Mouse (Mus musculus) neural tube, embryonic 15.5 days (tissue): ENCODE data around the gene Ascl3. TPM values are rescaled to one million over a fixed set of nuclear protein-coding genes. Genes with fewer than 3 reads are reported as not detected.

Experiments
- ATAC-seq: fragments of 200-750 bp; cut with Nextera tagmentation; 2 replicates; pipeline ENCODE4 v1.8.0; 2017; ENCODE audit warnings: mild to moderate bottlenecking, moderate TSS enrichment, moderate library complexity; ENCODE audit not compliant: low FRiP score
- H3K27ac ChIP-seq: fragments of 300-500 bp; sonication (generic); replicated peaks from 2 replicates; pipeline ENCODE4 v1.5.1; 2015; ENCODE audit warnings: mild to moderate bottlenecking, inconsistent platforms
- H3K27me3 ChIP-seq: fragments of 300-500 bp; sonication (generic); replicated peaks from 2 replicates; pipeline ENCODE4 v1.6.1; 2015; ENCODE audit warnings: inconsistent platforms
- H3K36me3 ChIP-seq: fragments of 300-500 bp; sonication (generic); 2 replicates; pipeline ENCODE4 v1.6.1; 2015; ENCODE audit warnings: inconsistent platforms
- H3K4me1 ChIP-seq: fragments of 300-500 bp; sonication (generic); 2 replicates; pipeline ENCODE4 v1.6.1; 2015; ENCODE audit warnings: inconsistent platforms
- H3K4me2 ChIP-seq: fragments of 300-500 bp; sonication (generic); 2 replicates; pipeline ENCODE4 v1.6.1; 2015; ENCODE audit warnings: inconsistent platforms, mild to moderate bottlenecking, moderate library complexity
- H3K4me3 ChIP-seq: fragments of 300-500 bp; sonication (generic); replicated peaks from 2 replicates; pipeline ENCODE4 v1.5.1; 2015; ENCODE audit warnings: mild to moderate bottlenecking, inconsistent platforms
- H3K9ac ChIP-seq: fragments of 300-500 bp; sonication (generic); replicated peaks from 2 replicates; pipeline ENCODE4 v1.6.1; 2015; ENCODE audit warnings: mild to moderate bottlenecking, inconsistent platforms
- H3K9me3 ChIP-seq: fragments of 300-500 bp; sonication (generic); replicated peaks from 2 replicates; pipeline ENCODE4 v1.6.1; 2016; ENCODE audit warnings: inconsistent platforms
- WGBS: fragments of 180-500 bp; shearing (Covaris S2); methylation state at CpG from one replicate; pipeline ENCODE4 v1.1.7; 2015; ENCODE audit warnings: mixed read lengths; 5-methylcytosine and 5-hydroxymethylcytosine counted together
- polyA plus RNA-seq: library from polyadenylated mRNA; unstranded; fragments of >200 nt; fragmentation: Nextera tagmentation; extraction: Ambion mirVana; gene quantifications from 2 replicates; pipeline ENCODE4 v1.2.1, GENCODE M21; 2015

Gene Ascl3
- polyA plus RNA-seq, 1 experiment from 2014 or later = 0.23 TPM

GRCm38 (mm10) chr7:109741703-109742102 lies 10.2 kb upstream of the Ascl3 start:
- 87% methylated on average over 4 of the region's 4 CpGs for WGBS
- H3K4me1 ChIP-seq = no peaks in the 10 kb centered on the region
- no peak for ATAC-seq
- H3K27me3 ChIP-seq = no peaks in the 10 kb centered on the region
- no peak overlapping the region for H3K4me2 ChIP-seq
- H3K27ac ChIP-seq = no peak overlapping the region
- peaks cover 68% of the 10 kb centered on the region for H3K36me3 ChIP-seq
- no peaks in the 10 kb centered on the region for H3K9me3 ChIP-seq
- H3K9ac ChIP-seq = no peak overlapping the region
- no peak overlapping the region for H3K4me3 ChIP-seq

- peaks cover 68% of the 10 kb centered on the region for H3K36me3 ChIP-seq
- WGBS = 92% methylated on average over 1 of the region's 1 CpGs
- no peak for ATAC-seq
- no peak overlapping the region for H3K27ac ChIP-seq
- H3K27me3 ChIP-seq = no peaks in the 10 kb centered on the region
- no peak overlapping the region for H3K4me2 ChIP-seq
- H3K4me3 ChIP-seq = no peak overlapping the region
- H3K9me3 ChIP-seq = no peaks in the 10 kb centered on the region
- no peaks in the 10 kb centered on the region for H3K4me1 ChIP-seq
- H3K9ac ChIP-seq = no peak overlapping the region
Observed at GRCm38 (mm10) chr7:109741060-109741459, 9.5 kb upstream of the Ascl3 start.

GRCm38 (mm10) chr7:109739822-109740370 lies 8.4 kb upstream of the Ascl3 start:
- Histone ChIP-seq H3K4me3 (no peak overlapping the region), H3K4me2 (no peak overlapping the region), H3K4me1 (no peaks in the 10 kb centered on the region), H3K9ac (no peak overlapping the region), H3K9me3 (no peaks in the 10 kb centered on the region), H3K36me3 (peaks cover 69% of the 10 kb centered on the region), H3K27me3 (no peaks in the 10 kb centered on the region), H3K27ac (no peak overlapping the region)
- WGBS = 95% methylated on average over 5 of the region's 5 CpGs
- no peak for ATAC-seq

- 91% methylated on average over 4 of the region's 4 CpGs for WGBS
Observed at GRCm38 (mm10) chr7:109734806-109735205, 3.3 kb upstream of the Ascl3 start.

GRCm38 (mm10) chr7:109723697-109724096 lies 7.8 kb downstream of the Ascl3 start, which contains the start of gene BC051019:
BC051019 (minus strand) TSS chr7:109723850.
- no peak for ATAC-seq
- Histone ChIP-seq H3K9me3 (no peaks in the 10 kb centered on the region), H3K4me1 (no peaks in the 10 kb centered on the region), H3K36me3 (no peaks in the 10 kb centered on the region), H3K27ac (no peak within 1 kb of the TSS), H3K9ac (no peak within 1 kb of the TSS), H3K4me2 (no peak within 1 kb of the TSS), H3K4me3 (no peak within 1 kb of the TSS), H3K27me3 (no peaks in the 10 kb centered on the region)
- WGBS = 94% methylated on average over 5 of the region's 5 CpGs

More at GRCm38 (mm10) chr7:109734806-109735205, 3.3 kb upstream of the Ascl3 start:
- Histone ChIP-seq H3K9me3 (no peaks in the 10 kb centered on the region), H3K9ac (no peak overlapping the region), H3K27ac (no peak overlapping the region), H3K4me2 (no peak overlapping the region), H3K27me3 (no peaks in the 10 kb centered on the region), H3K36me3 (peaks cover 38% of the 10 kb centered on the region), H3K4me1 (no peaks in the 10 kb centered on the region), H3K4me3 (no peak overlapping the region)
- ATAC-seq = no peak

GRCm38 (mm10) chr7:109723114-109723513 lies 8.4 kb downstream of the Ascl3 start:
- Histone ChIP-seq H3K9me3 (no peaks in the 10 kb centered on the region), H3K4me3 (no peak overlapping the region), H3K27ac (no peak overlapping the region), H3K9ac (no peak overlapping the region), H3K4me2 (no peak overlapping the region), H3K4me1 (no peaks in the 10 kb centered on the region), H3K36me3 (no peaks in the 10 kb centered on the region), H3K27me3 (no peaks in the 10 kb centered on the region)
- WGBS = 95% methylated on average over 8 of the region's 8 CpGs
- no peak for ATAC-seq

- Histone ChIP-seq H3K9me3 (no peaks in the 10 kb centered on the region), H3K27ac (no peak overlapping the region), H3K4me1 (no peaks in the 10 kb centered on the region), H3K27me3 (no peaks in the 10 kb centered on the region), H3K36me3 (no peaks in the 10 kb centered on the region), H3K4me3 (no peak overlapping the region), H3K9ac (no peak overlapping the region), H3K4me2 (no peak overlapping the region)
- no peak for ATAC-seq
- 93% methylated on average over 2 of the region's 2 CpGs for WGBS
Observed at GRCm38 (mm10) chr7:109722618-109723017, 8.9 kb downstream of the Ascl3 start.

- H3K9me3 ChIP-seq = no peaks in the 10 kb centered on the region
- H3K4me2 ChIP-seq = no peak overlapping the region
- WGBS = 65% methylated on average over 9 of the region's 9 CpGs
- ATAC-seq = no peak
- H3K27me3 ChIP-seq = no peaks in the 10 kb centered on the region
- H3K9ac ChIP-seq = no peak overlapping the region
- no peak overlapping the region for H3K4me3 ChIP-seq
- H3K27ac ChIP-seq = no peak overlapping the region
- no peaks in the 10 kb centered on the region for H3K4me1 ChIP-seq
- no peaks in the 10 kb centered on the region for H3K36me3 ChIP-seq
Observed at GRCm38 (mm10) chr7:109719286-109719685, 12.2 kb downstream of the Ascl3 start.

- 89% methylated on average over 2 of the region's 2 CpGs for WGBS
Observed at GRCm38 (mm10) chr7:109713434-109713982, 18.0 kb downstream of the Ascl3 start.

GRCm38 (mm10) chr7:109712198-109712597 lies 19.3 kb downstream of the Ascl3 start:
- H3K9me3 ChIP-seq = no peaks in the 10 kb centered on the region
- H3K9ac ChIP-seq = no peak overlapping the region
- no peak overlapping the region for H3K4me3 ChIP-seq
- no peak overlapping the region for H3K4me2 ChIP-seq
- 80% methylated on average over 7 of the region's 7 CpGs for WGBS
- H3K36me3 ChIP-seq = peaks cover 30% of the 10 kb centered on the region
- H3K4me1 ChIP-seq = no peaks in the 10 kb centered on the region
- H3K27me3 ChIP-seq = no peaks in the 10 kb centered on the region
- no peak overlapping the region for H3K27ac ChIP-seq
- ATAC-seq = no peak

More at GRCm38 (mm10) chr7:109713434-109713982, 18.0 kb downstream of the Ascl3 start:
- no peak overlapping the region for H3K27ac ChIP-seq
- no peaks in the 10 kb centered on the region for H3K4me1 ChIP-seq
- H3K9ac ChIP-seq = no peak overlapping the region
- no peak overlapping the region for H3K4me2 ChIP-seq
- ATAC-seq = no peak
- no peaks in the 10 kb centered on the region for H3K9me3 ChIP-seq
- H3K4me3 ChIP-seq = no peak overlapping the region
- peaks cover 30% of the 10 kb centered on the region for H3K36me3 ChIP-seq
- H3K27me3 ChIP-seq = no peaks in the 10 kb centered on the region

- ATAC-seq = no peak
Observed at GRCm38 (mm10) chr7:109710069-109710468, 21.5 kb downstream of the Ascl3 start.

GRCm38 (mm10) chr7:109708961-109709382 lies 22.6 kb downstream of the Ascl3 start:
- ATAC-seq = no peak
- H3K27ac ChIP-seq = no peak overlapping the region

More at GRCm38 (mm10) chr7:109710069-109710468, 21.5 kb downstream of the Ascl3 start:
- Histone ChIP-seq H3K4me1 (no peaks in the 10 kb centered on the region), H3K36me3 (peaks cover 30% of the 10 kb centered on the region), H3K27me3 (no peaks in the 10 kb centered on the region), H3K4me2 (no peak overlapping the region), H3K27ac (no peak overlapping the region), H3K9me3 (no peaks in the 10 kb centered on the region), H3K4me3 (no peak overlapping the region), H3K9ac (no peak overlapping the region)
- WGBS = 77% methylated on average over 1 of the region's 1 CpGs

More at GRCm38 (mm10) chr7:109708961-109709382, 22.6 kb downstream of the Ascl3 start:
- Histone ChIP-seq H3K27me3 (no peaks in the 10 kb centered on the region), H3K9ac (no peak overlapping the region), H3K9me3 (no peaks in the 10 kb centered on the region), H3K4me1 (peaks cover 3% of the 10 kb centered on the region), H3K4me3 (no peak overlapping the region), H3K4me2 (no peak overlapping the region), H3K36me3 (peaks cover 30% of the 10 kb centered on the region)
- 80% methylated on average over 3 of the region's 3 CpGs for WGBS
